In genomic region chr9:123107186-123107585, GRCm38 (mm10) we compare ENCODE assay signal across 15 mouse cellular contexts. TPM values are rescaled to one million over a fixed set of nuclear protein-coding genes. Genes with fewer than 3 reads are reported as not detected.
A peak's percentile ranks its signal among the peaks of the same experiment; 100 is the strongest.
DNase-seq lines count a peak whose midpoint lies in the region; ATAC-seq and TF ChIP-seq lines count a peak whose summit lies in the region.
"Had no signal": no experiment of that assay in that cellular context is flagged by ENCODE, and none has a peak within 500 bp of the region (broad histone marks: within the 10 kb centered on the region; RNA-seq: fewer than 3 reads in every experiment).

No protein-coding gene starts in this region.

- no peak for DNase-seq in kidney, postnatal 0 days (ENCODE audit: low spot score)
- DNase-seq in kidney, adult 2 months, result no peak
- DNase-seq in G1E (ENCODE audit: low spot score) (no peak), R1 (ENCODE audit: low read depth, low spot score) (peak; percentile 49)
- DNase-seq in gastrocnemius, postnatal 14 days, result no peak
- DNase-seq in cerebellum, adult 8-10 months, result no peak
- DNase-seq: cerebellum, adult 11-12 months; gastrocnemius, postnatal 10 days; kidney, postnatal 36 days had no signal

- no peak for TF ChIP-seq POLR2A in kidney, adult 2 months (IDR thresholded peaks at IDR 0.05; ENCODE audit: low read depth, low read length)

- 97% methylated on average over 4 of the region's 4 CpGs for WGBS in kidney, postnatal 0 days
- WGBS in kidney, adult 2 months, result 87% methylated on average over 4 of the region's 4 CpGs

- H3K27me3 ChIP-seq in kidney, postnatal 0 days (ENCODE audit: insufficient read depth, low read length), result no peaks in the 10 kb centered on the region
- H3K27me3 ChIP-seq in kidney, adult 2 months (replicated peaks; ENCODE audit: control insufficient read depth, insufficient read depth, low read length), result no peaks in the 10 kb centered on the region
- H3K27me3 ChIP-seq in G1E (ENCODE audit: insufficient read depth, low read length), result no peaks in the 10 kb centered on the region
- H3K27me3 ChIP-seq: forebrain, embryonic 15.5 days; heart, embryonic 12.5 days; hindbrain, embryonic 13.5 days; midbrain, embryonic 12.5 days had no signal

- no peaks in the 10 kb centered on the region for H3K9me3 ChIP-seq in kidney, postnatal 0 days (replicated peaks; ENCODE audit: low read length)
- no peaks in the 10 kb centered on the region for H3K9me3 ChIP-seq in G1E (replicated peaks)
- H3K9me3 ChIP-seq: forebrain, embryonic 15.5 days; heart, embryonic 12.5 days; hindbrain, embryonic 13.5 days; midbrain, embryonic 12.5 days had no signal

- no peak overlapping the region for H3K27ac ChIP-seq in kidney, postnatal 0 days
- no peak overlapping the region for H3K27ac ChIP-seq in kidney, adult 2 months (ENCODE audit: insufficient read depth, low read depth, low read length)
- H3K27ac ChIP-seq: forebrain, embryonic 15.5 days; hindbrain, embryonic 13.5 days; midbrain, embryonic 12.5 days had no signal

- no peak overlapping the region for H3K4me2 ChIP-seq in kidney, postnatal 0 days (ENCODE audit: low read length)
- H3K4me2 ChIP-seq: forebrain, embryonic 15.5 days; heart, embryonic 12.5 days; hindbrain, embryonic 13.5 days; midbrain, embryonic 12.5 days had no signal

- H3K4me3 ChIP-seq in kidney, postnatal 0 days (replicated peaks; ENCODE audit: low read depth, low read length), result no peak overlapping the region
- H3K4me3 ChIP-seq in kidney, adult 2 months (ENCODE audit: insufficient read depth, low read depth, low read length), result no peak overlapping the region
- H3K4me3 ChIP-seq in G1E (ENCODE audit: low read depth, low read length), result no peak overlapping the region
- H3K4me3 ChIP-seq: forebrain, embryonic 15.5 days; heart, embryonic 12.5 days; hindbrain, embryonic 13.5 days; midbrain, embryonic 12.5 days had no signal

- no peak for TF ChIP-seq CTCF in kidney, postnatal 0 days (IDR thresholded peaks at IDR 0.05; ENCODE audit: low read depth)
- TF ChIP-seq CTCF in kidney, adult 2 months (conservative IDR thresholded peaks at IDR 0.05; ENCODE audit: insufficient read depth, insufficient read length, low read depth, low read length), result no peak
- TF ChIP-seq CTCF in G1E (IDR thresholded peaks at IDR 0.05; ENCODE audit: low read depth, low read length), result no peak

- intact Hi-C loops in gastrocnemius, postnatal 14 days (cut with DNase I; ENCODE audit: low total_unique reads), result no loop called here

- peaks cover 6% of the 10 kb centered on the region for H3K4me1 ChIP-seq in kidney, postnatal 0 days (replicated peaks; ENCODE audit: insufficient read depth, low read length)
- peaks cover 6% of the 10 kb centered on the region; the same call in 1 of the 2 replicates for H3K4me1 ChIP-seq in kidney, adult 2 months (ENCODE audit: control insufficient read depth, insufficient read depth, low read length)
- H3K4me1 ChIP-seq in G1E (ENCODE audit: insufficient read depth, low read depth, low read length), result peaks cover 27% of the 10 kb centered on the region

- H3K36me3 ChIP-seq in kidney, postnatal 0 days (ENCODE audit: insufficient read depth, low read length), result no peaks in the 10 kb centered on the region
- H3K36me3 ChIP-seq in kidney, adult 2 months (ENCODE audit: control insufficient read depth, insufficient read depth, low read length), result peaks cover 2% of the 10 kb centered on the region; the same call in 1 of the 2 replicates
- H3K36me3 ChIP-seq in G1E (replicated peaks), result peaks cover 86% of the 10 kb centered on the region
- H3K36me3 ChIP-seq: forebrain, embryonic 15.5 days had no signal

- peak; percentile 66; the same call in 1 of the 2 replicates for ATAC-seq in kidney, postnatal 0 days (replicated peaks; ENCODE audit: low FRiP score, low read depth)
- ATAC-seq in G1E (ENCODE audit: extremely low read depth, insufficient number of reproducible peaks, low FRiP score, poor library complexity, severe bottlenecking), result peak; percentile 99
- peak; percentile 47; the same call in 1 of the 2 replicates for ATAC-seq in megakaryocyte, adult 5-6 weeks (ENCODE audit: poor library complexity, severe bottlenecking)
- ATAC-seq: forebrain, embryonic 15.5 days; intestine, postnatal 0 days had no signal

- no peak overlapping the region for H3K9ac ChIP-seq in kidney, postnatal 0 days (ENCODE audit: low read depth, low read length)
- H3K9ac ChIP-seq: forebrain, embryonic 15.5 days; heart, embryonic 12.5 days; hindbrain, embryonic 13.5 days; midbrain, embryonic 12.5 days had no signal

RNA-seq across cellular contexts. Expression of gene Zdhhc3, which starts 5.8 kb away (rescaled TPM):
- 57.9 and 58.7 TPM in 2 replicates for polyA plus RNA-seq in kidney, postnatal 0 days (2015; fragmentation: Nextera tagmentation; extraction: Ambion mirVana)
- 97.4 and 141 TPM in 2 replicates for polyA plus RNA-seq in kidney, adult 2 months (2012; rRNA removed)
- total RNA-seq in G1E (2014; fragmentation: Nextera tagmentation) (55.3 and 55.5 TPM in 2 replicates), G1E (2017) (34.3 and 46.8 TPM in 2 replicates)
- polyA plus RNA-seq in G1E (2012), result 83.3 and 91.1 TPM in 2 replicates
- total RNA-seq in megakaryocyte, adult 5-6 weeks (2015), result 32.6 and 45.7 TPM in 2 replicates
- 33.0 and 39.0 TPM in 2 replicates for total RNA-seq in megakaryocyte, adult 5-6 weeks (2017)
- 10 to 100 TPM; 37.1 to 43.0 TPM for total RNA-seq in gastrocnemius, postnatal 14 days (2021)

RNA-seq across cellular contexts. Expression of gene Exosc7, which starts 5.8 kb away (rescaled TPM):
- polyA plus RNA-seq in kidney, postnatal 0 days (2015; fragmentation: Nextera tagmentation; extraction: Ambion mirVana), result 90.9 and 91.1 TPM in 2 replicates
- 34.9 and 44.3 TPM in 2 replicates for polyA plus RNA-seq in kidney, adult 2 months (2012; rRNA removed)
- total RNA-seq in G1E (2014; fragmentation: Nextera tagmentation), result 40.3 and 45.4 TPM in 2 replicates
- 84.5 and 95.8 TPM in 2 replicates for total RNA-seq in G1E (2017)
- polyA plus RNA-seq in G1E (2012), result 8.7 and 17.8 TPM in 2 replicates
- 38.2 and 44.3 TPM in 2 replicates for total RNA-seq in megakaryocyte, adult 5-6 weeks (2015)
- 39.0 and 40.2 TPM in 2 replicates for total RNA-seq in megakaryocyte, adult 5-6 weeks (2017)
- 10 to 100 TPM; 18.1 to 20.7 TPM for total RNA-seq in gastrocnemius, postnatal 14 days (2021)

RNA-seq across cellular contexts. Expression of gene Clec3b, which starts 43.6 kb away (rescaled TPM):
- 0.69 and 1.6 TPM in 2 replicates for polyA plus RNA-seq in kidney, postnatal 0 days (2015; fragmentation: Nextera tagmentation; extraction: Ambion mirVana)
- 16.2 and 24.9 TPM in 2 replicates for polyA plus RNA-seq in kidney, adult 2 months (2012; rRNA removed)
- total RNA-seq in G1E (2014; fragmentation: Nextera tagmentation) (not detected in 2 replicates), G1E (2017) (not detected in 2 replicates)
- polyA plus RNA-seq in G1E (2012), result 0.13 TPM in 1 of 2 replicates, not detected in the other
- total RNA-seq in megakaryocyte, adult 5-6 weeks (2015), result not detected in 2 replicates
- total RNA-seq in megakaryocyte, adult 5-6 weeks (2017), result not detected in 2 replicates
- total RNA-seq in gastrocnemius, postnatal 14 days (2021), result 10 to 100 TPM; 60.6 to 90.2 TPM
- polyA plus RNA-seq: heart, embryonic 12.5 days had no signal

Comparison
In these comparisons a context has a peak if more than half of its experiments do, and no peak if none do; other contexts are left out.
1. ATAC-seq: peak in every context shown above with its lines; median percentile 99 in G1E; 66 in kidney, postnatal 0 days; 47 in megakaryocyte, adult 5-6 weeks.
2. RNA of gene Clec3b, which starts 43.6 kb away (total RNA-seq): 60.6 to 90.2 TPM in gastrocnemius, postnatal 14 days; not detected in G1E and not detected in megakaryocyte, adult 5-6 weeks; every median in the first group is over 10 times any median in the second.